Mouse (Mus musculus) G1E-ER4 (cell line): Measurements from ENCODE around the gene Ppara. TPM values are rescaled to one million over a fixed set of nuclear protein-coding genes. Genes with fewer than 3 reads are reported as not detected.

Experiments used
- GATA1 ChIP-seq: IDR thresholded peaks from one replicate; pipeline ENCODE4 v1.8.0; 2012; ENCODE audit warnings: low read length, inconsistent platforms
- polyA plus RNA-seq: library from polyadenylated mRNA; stranded (reverse); fragments of >175 nt; gene quantifications from 2 replicates; pipeline ENCODE4 v1.2.3, GENCODE M21; 2012

Gene Ppara
- polyA plus RNA-seq, 1 experiment: not detected

DNA sequence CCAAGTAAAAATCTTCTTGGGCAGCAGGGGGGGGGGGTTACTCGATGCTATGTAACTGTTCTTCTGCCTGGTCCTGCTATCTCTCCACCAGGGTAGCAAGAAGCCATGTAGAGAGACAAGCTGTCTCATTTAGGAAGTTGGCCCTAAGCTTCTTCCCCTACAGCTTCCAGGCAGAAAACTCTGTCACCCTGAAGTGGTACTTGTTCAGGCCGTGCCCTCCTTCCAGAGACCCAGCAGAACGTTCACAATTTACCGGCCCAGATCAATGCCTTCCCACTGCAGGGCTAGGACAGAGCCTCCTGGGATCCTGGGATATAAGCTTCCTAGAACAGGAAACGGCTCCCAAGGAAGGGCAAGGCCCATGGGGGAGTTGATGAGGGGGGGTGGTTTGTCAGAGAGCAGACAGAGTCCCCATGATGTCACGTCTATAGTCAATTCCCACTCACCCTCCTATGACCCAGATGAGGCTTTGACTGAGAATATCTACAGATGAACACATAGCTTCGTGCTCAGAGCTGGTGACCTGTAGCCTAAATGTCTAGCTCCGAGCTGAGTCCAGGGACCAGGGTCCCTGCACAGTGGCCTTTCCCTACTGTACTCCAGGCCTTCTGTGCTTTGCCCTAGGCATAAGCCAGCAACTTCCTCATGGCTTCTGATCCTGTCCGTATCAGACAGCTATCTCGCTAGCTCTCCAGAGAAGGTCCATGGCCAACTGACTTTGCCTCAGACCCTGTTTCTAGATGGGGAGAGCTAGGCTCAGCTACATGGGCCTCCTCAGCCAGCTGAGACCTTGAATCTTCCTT lies 33.5 kb upstream of the Ppara start:
- no peak for TF ChIP-seq GATA1

DNA sequence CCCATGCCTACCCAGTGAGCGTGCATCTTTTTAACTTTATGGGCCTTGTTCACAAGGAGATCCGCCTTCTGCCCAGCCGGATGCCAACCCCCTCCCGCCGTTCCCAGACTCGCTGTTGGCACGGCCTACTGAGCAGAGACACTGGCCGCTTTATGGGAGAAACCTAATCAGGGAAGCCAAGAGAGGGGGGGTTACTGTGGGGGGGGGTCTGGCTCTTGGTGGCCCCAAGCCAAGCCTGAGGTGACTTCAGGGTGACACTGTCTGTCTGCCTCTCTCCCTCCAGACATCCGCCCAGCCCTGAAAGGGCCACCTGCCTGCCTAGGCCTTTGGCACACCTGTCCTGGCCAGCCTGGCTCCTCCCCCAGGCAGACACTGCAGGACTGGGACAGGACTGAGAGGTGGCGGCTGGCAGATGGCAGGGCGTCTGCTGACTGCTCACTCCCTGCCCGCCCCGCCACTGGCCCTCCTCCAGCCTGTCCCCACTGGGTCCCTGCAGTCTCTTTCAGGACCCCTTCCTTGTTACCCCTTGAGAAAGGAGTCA lies 32.3 kb upstream of the Ppara start:
- TF ChIP-seq GATA1: no peak

DNA sequence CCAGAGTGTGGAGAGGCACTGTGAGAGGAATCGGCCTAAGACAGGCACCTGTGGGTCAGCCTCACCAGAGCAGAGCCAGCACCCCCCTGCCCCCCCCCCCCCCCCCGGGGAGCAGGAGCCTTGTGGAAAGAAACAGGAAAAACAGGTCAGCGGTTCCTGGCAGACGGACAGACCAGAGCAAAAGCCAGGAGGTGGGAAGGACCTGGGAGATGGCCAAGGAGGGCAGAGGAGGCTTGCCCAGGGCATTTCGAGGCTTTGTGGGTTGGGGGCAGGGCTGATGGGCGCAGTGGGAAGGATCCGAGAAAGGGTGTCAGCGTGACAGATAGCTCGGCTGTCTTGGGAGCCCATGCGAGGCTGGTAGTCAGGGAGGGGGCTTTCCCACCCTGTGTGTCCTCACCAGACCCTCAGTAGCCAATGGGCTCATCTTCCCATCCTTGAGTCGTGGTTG lies 31.6 kb upstream of the Ppara start:
- no peak for TF ChIP-seq GATA1

DNA sequence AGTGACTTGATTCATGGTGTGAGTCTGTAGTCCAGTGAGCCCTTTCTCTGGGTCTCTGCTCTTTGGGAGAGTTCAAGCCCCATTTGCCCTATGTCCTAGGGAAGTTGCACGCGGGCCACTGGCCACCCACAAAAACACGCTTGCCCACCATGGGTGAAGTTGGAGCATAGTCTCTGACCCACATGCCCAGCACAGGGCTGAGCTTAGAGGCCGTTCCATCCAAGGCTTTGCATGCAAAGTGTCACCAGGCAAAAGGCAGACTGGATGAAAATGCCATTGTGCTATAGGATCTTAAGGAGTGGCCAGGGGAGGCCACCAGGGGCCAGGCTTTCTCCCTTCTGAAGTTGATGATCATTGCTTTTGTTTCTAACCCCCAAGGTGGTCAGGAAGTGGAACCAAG lies 30.9 kb upstream of the Ppara start:
- TF ChIP-seq GATA1: no peak

DNA sequence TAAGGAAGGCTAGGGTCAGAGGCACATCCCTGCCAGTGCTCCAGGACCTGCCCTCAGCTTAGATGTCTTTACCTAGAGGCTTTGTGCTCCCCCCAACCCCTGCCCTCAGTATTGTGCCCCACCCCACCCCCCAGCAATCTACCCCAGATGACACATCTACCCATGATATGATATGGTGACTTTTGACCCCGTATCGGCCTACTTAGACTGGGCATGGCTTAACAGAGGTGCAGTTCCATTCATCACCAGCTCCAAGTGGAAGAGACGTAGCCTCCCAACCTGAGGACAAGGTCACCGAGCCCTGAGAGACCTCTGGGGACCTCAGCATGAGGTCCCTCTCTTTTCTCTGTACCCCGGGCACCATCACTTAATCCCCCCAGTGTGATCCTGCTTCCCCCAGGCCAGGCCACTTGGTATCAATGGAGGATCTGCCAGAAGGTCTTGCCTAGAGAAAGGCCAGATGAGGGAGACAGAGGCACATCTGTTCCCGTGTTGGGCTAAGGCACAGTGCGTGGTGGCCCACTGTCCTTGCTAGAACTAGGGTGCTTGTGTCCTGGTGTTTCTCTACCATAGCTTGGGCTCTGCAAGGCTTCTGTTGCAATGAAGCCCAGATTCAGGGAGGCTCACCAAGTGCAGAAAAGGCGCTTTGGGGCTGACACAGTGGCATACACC lies 30.3 kb upstream of the Ppara start:
- no peak for TF ChIP-seq GATA1

DNA sequence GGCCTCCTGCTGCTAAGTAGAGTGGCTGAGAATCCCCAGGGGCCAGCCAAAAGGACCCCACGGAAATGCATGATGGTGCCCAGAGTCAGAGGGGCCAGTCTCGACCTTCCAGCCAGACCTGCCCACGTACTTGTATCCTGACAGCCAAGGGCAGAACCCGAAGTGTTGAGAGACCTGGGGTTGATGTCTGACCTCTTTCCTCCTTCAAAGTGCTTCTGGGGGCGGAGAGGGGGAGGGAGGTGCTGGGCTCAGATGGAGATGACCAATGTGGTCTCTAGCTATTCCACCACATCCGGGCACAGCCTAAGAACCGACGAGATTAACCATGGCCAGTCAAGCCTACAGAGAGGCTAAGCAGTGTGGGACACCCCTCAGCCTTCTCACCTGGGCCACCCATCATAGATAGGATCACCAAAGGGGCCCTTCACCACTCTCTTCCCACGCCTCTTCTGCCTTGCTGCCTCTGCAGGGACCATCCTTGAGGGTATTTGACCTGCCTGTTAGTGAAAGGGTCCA lies 29.7 kb upstream of the Ppara start:
- no peak for TF ChIP-seq GATA1

DNA sequence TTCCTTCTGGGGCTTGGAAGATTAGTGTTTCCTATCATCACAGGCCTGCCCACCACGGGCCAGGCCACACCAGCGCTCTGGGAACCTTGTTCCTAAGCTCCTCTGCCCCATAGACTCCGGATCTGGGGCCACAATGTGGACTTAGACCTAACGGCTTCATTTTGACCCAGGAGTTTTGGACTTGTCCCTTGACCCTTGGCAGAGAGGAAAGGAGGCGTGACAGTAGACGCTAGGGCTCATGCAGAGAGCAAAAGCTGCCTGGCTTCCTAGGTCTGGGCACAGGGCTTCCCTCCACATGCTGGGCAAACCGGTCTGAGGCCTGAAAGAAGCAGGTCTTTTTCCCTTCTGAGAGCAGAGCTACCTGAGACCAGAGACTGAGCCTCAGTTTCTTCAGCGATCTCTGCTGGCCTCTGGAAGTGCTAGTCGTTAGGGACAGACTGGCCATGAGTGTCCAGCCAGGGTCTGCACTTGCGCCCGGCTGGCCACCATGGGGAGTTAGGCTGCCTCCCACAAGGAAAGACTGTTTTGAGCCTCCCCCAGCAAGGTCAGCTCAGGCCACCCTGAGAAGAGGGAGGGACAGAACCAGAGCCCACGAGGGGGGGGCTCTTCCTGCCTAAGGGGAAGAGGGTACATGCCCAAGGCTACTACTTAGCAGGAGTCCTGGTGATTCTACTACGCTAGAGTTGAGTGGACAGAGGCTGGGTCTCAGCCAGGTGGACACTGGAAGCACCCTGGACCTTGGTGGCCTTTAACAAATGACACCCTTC lies 29.0 kb upstream of the Ppara start:
- TF ChIP-seq GATA1: no peak

DNA sequence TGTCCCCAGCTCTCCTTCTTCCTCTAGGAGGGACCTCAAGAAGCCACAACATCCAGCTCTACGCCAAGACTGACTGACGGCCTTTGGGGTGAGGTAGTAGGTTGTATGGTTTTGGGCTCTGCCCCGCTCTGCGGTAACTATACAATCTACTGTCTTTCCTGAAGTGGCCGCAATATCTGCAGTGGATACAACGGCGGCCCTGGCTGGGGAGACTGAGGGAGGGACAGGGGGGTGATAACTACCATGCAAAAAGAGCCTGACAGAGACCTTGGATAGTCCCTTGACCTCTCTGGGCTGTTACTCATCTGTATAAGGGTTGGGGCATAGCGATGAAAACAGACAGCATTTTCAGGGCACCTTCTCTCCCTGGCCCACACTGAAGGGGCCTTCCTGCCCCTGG lies 28.3 kb upstream of the Ppara start:
- no peak for TF ChIP-seq GATA1

DNA sequence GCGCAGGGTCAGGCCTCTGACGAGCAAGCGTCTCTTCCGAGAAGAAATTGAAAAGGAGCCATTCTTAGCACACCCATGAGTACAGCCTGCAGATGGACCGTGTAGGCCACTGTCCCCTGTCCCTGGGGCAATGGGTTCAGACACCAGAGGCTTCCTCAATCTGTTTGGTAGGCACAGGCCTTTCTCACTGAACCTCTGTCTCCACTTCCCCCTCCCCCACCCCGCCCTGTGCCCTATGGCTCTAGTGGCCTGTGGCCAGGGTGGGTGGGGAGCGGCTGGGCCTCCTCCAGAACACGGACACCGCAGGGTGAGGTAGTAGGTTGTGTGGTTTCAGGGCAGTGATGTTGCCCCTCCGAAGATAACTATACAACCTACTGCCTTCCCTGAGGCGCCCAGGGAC lies 27.8 kb upstream of the Ppara start:
- TF ChIP-seq GATA1: no peak

DNA sequence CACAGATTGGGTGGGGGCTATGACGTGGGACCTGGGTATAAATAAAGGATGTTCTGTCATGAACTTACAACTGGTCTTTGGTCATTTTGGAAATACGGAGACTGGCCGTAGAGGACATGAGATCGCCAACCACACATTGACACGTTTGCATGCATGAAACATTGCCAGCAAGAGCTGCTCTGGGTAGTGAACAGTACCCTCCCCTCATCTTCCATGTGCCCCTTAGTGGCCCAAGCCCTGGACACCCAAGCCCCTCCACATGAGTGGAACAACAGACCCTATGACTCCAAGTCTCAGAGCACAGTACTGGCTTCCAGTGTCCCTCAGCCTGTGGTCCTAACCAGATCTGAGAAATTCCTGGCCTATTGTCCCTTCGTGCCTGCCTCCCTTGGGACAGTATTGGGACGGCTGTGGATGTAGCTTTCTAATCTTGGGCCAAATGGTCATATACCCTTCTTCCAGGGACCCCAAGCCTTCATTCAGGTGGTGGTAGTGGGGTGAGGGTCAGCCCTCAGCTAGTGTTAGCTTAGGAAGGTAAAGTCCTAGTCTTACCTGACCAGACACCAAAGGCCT lies 27.2 kb upstream of the Ppara start:
- no peak for TF ChIP-seq GATA1

DNA sequence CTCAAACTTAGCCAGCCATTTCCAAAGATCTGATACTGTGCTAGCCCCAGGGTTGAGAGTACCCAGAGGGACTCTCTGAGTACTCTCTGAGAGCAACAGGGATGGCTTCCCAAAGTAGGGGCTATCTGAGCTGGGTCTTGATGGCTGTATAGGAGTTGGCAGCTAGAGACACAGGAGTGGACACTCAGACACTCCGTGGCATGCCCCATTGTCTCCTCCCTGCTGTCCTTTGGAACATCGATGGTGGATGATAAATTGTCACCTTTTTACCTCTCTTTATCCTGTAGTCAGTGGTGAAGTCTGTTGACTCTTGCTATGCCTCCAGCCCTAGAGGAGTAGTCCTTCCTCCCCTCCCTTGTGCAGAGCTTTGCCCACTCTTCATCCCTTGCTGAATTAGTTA lies 26.6 kb upstream of the Ppara start:
- no peak for TF ChIP-seq GATA1

DNA sequence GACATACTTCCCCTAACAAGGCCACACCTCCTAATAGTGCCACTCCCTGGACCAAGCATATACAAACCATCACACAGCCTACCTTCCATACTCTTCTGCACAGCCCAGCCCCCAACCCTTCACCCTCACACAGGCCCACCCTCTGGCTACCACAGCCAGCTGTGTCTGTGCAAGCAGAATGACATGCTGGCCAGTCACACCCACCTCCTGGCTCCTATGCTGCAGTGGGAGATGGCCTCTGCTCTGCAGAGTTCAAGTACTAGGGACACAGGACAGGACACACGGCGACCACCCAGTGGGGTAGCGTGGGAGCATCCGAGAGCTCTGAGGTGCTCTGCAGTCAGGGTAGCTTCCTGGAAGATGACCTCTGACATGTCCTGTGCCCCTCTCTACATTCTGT lies 25.9 kb upstream of the Ppara start:
- TF ChIP-seq GATA1: no peak

DNA sequence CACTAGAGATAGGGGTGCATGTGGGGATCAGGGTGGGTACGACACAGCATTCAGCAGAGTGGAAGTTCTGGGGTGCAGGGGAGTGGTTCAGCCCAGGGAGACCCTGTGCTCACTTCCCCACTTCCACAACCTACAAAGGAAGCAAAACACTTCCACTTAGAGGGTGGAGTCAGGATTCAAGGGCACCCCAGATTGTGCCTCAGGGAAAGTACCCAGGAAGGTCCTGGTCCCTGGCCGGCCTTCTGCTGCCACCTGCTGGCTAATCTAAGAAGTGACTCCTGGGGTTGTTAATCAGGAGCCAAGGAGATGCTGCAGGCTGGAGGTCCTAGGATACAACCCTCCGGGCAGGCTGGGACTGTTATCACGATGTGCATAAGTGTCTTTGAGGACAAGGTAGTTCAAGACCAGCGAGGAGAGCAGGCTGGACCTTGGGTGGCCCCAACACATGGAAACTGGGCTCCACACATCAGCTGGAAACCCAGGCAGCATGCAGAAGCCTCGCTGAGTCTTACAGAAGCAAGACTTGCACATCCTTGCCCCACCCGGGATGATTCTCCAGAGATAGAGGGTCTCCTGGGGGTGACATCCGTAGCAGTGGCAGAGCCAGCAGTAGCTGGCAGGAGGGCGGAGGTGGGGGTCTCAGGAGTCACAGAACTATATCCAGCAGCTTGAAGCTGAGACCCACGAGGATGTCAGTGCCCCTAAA lies 25.4 kb upstream of the Ppara start:
- no peak for TF ChIP-seq GATA1

DNA sequence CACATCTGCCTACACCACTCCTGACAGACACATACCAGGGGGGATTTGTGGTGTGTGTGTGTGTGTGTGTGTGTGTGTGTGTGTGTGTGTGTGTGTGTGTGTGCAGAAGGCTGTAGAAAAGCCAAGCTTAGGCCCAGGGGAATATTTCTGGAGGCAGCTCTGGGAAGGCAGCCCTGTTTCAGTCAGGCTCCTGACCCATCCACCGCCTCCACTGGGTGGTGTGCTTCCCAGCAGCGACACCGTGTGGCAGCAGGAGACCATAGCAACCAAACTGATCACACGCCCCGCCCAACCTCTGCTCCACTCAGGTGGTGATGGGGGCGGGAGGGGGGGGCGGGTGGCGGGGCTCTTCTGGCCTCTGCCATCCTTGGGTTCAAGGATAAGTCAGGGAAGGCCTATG lies 24.6 kb upstream of the Ppara start:
- no peak for TF ChIP-seq GATA1

DNA sequence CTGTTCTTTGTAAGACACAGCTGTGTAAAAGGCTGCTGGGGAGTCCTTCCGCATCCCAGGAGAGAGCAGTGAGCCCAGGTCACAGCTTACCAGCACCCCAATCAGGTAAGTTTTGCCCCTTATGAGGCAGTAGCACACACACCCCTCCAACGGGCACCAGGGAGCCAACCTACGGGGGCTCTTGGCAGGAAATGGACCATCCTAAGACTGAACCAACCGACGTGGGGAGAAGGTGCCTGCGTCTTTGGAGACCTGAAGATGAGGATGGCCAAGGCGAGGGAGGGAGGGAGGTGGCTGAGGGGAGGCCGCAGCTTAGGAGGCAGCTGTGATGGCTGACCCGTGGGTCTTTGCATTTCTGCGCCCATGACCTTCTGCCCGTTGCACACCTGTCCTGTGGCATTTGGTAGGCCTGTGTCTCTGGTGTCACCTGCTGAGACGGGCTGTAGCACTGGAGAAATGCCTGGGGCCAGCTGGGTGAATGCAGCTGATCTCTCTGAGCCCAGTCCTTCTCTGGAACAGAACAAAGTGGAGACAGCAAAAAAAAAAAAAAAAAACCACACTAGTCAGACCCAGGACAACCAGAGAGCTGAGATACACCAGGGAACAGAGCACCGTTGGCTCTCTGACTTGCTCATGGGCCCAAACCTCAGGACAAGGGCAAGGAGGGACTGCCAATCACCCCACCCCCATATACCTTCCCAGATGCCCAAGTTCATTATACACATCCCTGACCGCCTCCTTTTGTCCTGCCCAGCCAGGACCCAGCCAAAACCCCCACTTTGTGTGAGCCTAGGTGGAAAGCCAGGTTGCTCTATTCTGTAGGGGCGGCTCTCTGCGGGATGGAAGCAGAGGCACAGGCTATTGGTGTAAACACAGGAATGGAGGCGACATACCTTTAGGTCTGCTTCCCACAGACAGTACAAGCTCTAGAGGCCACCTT lies 23.9 kb upstream of the Ppara start:
- TF ChIP-seq GATA1: no peak
